Mouse (Mus musculus) CD4-positive, CD25-positive, alpha-beta regulatory T cell, adult 4 months (primary cell): ENCODE data around the gene Shroom3. TPM values are rescaled to one million over a fixed set of nuclear protein-coding genes. Genes with fewer than 3 reads are reported as not detected.

Experiments used
- ATAC-seq: one replicate; pipeline ENCODE4 v1.8.0; 2017
- polyA plus RNA-seq, 2 experiments: library from polyadenylated mRNA; unstranded; fragments of 100-300 nt; shearing (Covaris generic); gene quantifications; one replicate each; pipeline ENCODE4 v1.2.1; 2017

Shroom3 gene
- polyA plus RNA-seq, 2 experiments from 2014 or later: not detected

GRCm38 (mm10) chr5:92858104-92858503 is 174.9 kb downstream of the Shroom3 start:
- no peak for ATAC-seq

GRCm38 (mm10) chr5:92858576-92858975 is 175.3 kb downstream of the Shroom3 start:
- no peak for ATAC-seq

DNA sequence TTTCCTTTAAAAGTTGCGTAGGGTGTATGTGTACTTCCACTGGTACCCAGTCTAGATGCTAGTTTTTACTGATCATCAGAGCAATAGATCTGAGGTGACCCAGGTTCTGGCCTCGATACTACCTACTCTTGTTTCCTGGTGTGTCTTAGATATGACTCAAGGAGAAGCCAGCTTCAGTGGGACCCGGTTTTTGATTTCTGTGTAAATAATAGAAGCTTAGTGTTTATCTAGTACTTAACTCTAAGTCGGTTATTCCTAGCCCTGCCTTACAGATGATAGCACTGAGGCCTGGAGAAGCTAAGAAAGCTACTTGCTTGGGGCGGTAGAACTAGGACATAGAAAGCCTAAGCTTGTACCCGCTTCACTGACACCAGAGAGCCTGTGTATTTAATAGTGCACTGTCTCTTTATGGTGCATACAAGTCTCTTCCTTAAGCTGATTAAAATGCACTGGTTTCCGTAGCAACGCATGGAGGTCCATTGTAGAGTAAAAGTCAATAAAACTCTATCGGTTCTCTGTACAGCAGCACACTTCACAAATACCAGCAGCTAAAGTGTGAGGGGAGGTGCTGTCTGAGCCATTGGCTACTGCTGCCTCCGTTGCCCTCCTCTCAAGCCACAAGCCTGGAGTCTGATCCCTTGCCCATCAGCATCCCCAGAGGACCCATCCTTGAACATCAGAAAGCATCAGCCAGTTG is 178.3 kb downstream of the Shroom3 start:
- no peak for ATAC-seq

- ATAC-seq: no peak
Observed at GRCm38 (mm10) chr5:92865090-92865489, 181.9 kb downstream of the Shroom3 start.

DNA sequence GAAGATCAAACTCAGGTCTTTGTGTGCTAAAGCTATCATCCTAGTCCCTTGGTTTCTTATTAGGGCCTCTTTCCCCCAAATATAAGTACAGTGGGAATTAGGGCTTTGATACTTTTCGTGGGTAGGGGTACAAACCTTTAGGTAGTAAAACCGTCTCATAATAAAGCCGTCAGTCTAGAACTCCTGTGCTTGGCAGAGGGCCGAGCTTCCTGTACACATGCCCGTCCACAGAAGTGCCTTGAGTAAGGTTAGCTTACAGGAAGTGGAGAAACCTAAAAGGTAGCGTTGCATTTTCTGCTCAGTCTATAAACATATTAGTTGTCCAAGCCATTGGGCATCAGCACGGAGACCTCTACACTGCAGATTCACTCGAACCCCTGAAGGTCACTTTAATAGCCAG is 183.3 kb downstream of the Shroom3 start:
- no peak for ATAC-seq

DNA sequence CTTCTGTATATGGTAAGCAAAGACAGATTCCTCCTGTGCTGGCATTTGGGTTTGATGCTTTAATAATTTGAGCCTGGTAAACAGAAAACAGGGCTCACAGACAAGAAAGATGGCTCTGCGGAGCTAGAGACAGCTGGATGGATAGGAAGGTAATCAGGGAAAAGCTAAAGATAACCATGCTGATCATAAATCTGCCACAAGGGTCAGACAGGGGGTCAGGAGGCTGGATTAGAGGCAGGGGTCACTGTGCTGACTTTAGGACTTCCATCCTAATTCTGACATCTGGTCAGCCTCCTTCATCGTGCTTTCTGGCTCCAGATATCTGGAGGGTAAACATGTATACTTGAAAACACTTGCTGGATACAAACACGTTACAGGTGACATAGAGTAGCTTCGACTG is 184.0 kb downstream of the Shroom3 start:
- no peak for ATAC-seq

DNA sequence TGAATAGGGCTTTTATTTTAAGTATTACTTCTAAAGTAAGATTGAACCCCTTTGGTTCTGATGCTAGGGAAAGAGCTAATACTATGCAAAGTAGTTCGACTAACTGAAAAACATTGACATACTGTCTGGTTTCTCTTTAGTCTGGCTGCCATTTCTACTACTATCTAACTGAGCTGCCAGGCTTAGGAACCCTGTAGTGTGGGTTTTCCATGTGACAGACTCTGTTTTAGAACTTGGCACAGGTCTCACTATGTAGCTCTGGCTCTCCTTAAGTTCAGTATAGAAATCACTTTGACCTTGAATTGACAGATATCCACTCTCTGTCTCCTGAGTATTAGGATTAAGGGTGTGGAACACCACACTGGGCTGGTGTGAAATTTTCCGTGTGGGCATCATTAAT is 185.0 kb downstream of the Shroom3 start:
- ATAC-seq: no peak

DNA sequence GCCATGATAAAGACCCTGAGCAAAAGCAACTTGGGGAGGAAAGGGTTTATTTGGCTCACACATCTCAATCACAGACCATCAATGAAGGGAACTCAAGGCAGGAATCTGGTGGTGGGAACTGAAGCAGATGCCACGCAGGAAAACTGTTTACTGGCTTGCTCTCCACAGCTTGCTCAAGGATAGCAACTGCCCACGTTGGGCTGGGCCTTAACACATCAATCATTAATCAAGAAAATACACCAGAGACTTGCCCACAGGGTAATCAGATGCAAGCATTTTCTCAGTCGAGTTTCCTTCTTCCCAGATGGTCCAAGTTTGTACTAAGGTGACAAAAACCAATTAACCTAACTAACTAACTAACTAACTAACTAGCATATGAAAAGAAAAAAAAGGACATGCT is 187.8 kb downstream of the Shroom3 start:
- ATAC-seq: no peak

DNA sequence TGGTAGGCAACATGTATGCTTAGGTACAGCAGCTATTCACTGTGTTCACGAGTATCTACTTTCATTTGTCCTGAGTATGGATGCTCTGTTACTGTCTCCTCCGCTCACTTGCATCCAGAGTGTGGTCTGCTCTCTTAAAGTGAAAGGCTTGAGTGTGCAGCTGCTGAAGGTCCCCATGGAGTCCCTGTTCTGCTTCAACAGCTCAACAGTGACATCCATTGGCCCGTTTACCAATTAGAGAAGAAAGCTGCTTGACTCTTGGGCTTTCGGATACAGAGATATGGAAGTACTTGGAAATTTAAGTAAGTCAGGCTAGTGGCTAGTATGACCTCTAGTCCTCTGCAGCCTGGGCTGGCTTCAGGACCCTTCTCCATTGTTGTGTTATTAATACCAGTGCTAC is 188.9 kb downstream of the Shroom3 start:
- no peak for ATAC-seq

GRCm38 (mm10) chr5:92872991-92873390 is 189.8 kb downstream of the Shroom3 start:
- no peak for ATAC-seq

- no peak for ATAC-seq
Observed at GRCm38 (mm10) chr5:92873518-92873917, 190.3 kb downstream of the Shroom3 start.

GRCm38 (mm10) chr5:92875836-92876235 is 192.6 kb downstream of the Shroom3 start:
- ATAC-seq: no peak

DNA sequence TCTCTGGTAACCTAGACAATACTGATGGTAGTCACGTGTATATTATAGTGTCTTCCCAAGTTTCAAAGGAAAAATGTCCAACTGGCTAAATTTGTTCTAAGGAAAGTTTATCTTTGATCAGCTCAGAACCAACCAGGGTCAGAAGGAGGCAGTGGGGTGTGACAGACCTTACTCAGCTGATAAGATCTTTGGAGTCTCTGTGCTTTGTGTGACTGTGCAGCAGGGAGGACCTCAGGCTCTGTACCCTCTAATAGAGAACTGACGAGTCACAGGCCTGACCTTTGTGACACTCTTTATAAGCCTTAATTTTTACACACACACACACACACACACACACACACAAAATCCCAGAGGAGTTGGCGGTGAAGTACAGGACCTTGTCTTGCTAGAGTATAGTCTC is 193.9 kb downstream of the Shroom3 start:
- no peak for ATAC-seq

GRCm38 (mm10) chr5:92880393-92880792 is 197.2 kb downstream of the Shroom3 start:
- ATAC-seq: no peak

- ATAC-seq: no peak
Observed at GRCm38 (mm10) chr5:92880893-92881292, 197.7 kb downstream of the Shroom3 start.

DNA sequence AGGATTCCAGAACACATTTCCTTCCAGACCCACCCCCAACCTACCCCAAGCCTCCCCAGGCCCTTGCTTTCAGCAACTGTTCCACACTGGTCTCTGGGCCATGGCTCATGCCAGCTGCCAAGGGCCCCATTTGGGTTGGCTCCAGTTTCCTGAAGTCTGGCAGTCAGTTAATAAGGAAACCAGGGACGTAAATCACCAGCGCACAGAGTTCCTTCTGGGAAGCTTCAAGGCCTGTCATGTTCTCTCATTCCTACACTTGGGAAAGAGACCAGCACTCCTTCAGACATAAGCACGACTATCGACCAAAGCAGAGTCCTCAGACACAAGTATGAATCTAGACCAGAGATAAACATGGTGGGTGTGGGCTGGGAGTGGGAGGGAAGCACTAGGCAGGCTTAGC is 202.9 kb downstream of the Shroom3 start:
- no peak for ATAC-seq

DNA sequence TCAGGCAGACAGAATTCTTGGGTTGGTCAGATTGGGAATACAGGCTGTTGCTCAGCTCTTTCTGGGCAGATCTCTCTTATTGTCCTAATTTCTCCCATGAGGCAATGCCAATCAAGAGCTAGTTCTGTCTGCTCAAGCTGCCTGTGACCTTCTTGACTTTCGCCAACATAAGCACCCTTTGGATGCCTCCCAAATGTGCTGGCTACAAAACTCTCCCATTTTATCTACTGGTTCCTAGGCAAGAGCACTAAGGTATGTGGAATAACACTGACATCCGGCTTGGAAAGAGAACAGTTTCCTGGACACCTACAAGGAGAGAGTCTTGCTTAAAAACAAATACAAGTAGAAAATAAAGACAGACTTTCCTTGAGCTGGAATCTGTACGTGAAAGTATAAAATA is 204.3 kb downstream of the Shroom3 start:
- ATAC-seq: no peak

DNA sequence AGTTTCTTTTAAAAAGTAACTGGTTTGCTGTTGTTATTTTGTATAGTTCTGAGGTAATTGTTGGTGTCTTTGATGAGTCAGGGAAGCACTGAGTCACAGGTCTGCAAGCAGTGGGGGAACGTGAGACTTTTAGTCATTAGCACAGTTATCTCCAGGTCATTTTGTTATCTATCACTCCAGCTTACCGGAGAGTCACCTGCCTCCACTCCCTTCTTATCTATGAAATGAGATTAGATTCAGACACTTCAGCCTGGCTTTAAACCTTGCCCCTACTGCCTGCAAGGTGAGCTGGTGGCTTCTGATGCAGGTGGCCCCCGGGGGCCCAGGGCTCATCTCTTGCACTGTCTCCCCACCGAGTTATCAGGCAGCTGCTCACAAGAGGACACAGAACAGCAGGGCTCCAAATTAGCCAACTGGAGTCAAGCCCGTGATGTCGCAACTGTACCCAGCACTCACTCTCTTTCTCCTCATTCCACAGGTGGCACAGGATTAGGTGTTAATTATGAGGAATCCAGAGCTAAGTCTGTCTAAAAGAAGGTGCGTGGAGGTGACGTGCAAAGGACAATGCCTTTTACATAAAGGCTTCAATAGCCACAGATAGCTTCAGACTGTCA is 205.5 kb downstream of the Shroom3 start:
- no peak for ATAC-seq

DNA sequence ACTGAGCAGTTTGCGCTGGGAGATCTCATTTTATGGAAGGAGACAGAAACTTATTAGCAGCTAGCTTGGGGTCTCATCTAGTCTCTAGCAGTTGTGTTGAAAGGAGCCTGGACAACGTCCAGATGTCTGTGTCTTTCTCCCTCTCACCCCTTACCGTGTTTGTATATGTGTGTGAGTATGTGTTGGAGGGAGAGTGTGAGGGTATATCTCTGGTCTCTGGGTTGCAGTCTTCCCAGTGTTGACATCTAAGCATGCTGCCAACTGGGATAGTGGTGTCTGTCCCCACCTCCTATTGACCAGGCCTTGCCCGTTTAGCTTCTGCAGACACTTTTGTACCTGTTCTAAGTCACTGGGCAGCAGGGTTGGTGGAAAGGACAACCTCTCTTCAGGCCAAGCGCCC is 207.7 kb downstream of the Shroom3 start:
- no peak for ATAC-seq

DNA sequence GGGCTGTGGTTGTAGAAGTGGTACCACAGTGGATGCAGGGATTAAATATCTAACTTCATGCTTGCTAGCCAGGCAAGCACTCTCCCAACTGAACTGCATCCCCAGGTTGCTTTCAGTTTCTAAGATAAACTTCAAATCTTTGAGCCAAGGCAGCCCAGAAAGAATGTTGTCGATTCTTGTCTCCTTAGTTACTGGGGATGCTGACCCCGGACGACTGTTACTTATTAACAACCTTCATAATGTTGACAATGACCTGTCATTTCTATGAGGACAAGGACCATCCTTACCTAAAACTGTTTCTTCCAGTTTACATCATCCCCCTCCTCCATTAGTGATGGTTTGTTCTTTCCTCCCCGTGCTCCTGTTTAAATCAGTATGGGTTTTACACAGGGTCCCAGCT is 210.0 kb downstream of the Shroom3 start:
- ATAC-seq: no peak

DNA sequence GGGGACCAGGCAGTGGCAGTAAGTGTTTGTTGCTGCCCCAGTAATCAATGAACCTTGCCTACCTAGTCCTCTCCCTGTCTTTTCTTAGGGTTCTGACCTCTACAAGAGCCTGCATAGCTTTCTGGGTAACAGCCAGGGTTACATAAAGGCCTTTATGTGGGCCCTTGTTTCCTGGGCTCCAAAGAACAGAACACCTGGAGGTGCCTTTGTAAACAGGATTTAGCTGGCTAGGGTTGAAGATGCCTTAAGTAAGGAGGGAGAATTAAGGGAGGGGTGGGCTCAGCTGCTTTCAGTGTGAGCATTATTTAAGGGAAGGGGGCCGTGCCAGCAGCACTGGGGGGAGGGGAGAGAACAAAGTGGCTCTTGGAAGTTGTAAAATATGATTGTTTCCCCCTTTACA is 210.5 kb downstream of the Shroom3 start:
- ATAC-seq: no peak

DNA sequence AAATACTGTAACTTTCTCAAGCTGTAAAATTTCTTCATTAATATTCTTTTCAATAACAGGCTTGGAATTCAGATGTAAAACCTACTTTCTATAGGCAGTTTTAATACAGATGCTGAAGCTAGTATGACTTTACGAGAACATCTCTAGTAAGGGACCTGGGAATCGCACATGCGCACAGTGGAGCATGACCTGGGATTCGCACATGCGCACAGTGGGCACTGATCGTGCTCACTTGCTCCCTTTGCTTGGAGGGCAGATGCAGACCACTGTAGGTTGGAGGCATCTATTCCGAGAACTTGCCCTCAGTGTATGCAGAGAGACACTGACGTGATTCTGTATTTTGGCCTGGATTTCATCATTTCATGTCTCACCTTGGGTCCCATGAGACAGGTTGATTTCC is 212.6 kb downstream of the Shroom3 start:
- ATAC-seq: no peak

- no peak for ATAC-seq
Observed at GRCm38 (mm10) chr5:92896725-92897280, 213.6 kb downstream of the Shroom3 start.
